8 mouse cellular contexts compared by ENCODE assay signal in the genomic region with DNA sequence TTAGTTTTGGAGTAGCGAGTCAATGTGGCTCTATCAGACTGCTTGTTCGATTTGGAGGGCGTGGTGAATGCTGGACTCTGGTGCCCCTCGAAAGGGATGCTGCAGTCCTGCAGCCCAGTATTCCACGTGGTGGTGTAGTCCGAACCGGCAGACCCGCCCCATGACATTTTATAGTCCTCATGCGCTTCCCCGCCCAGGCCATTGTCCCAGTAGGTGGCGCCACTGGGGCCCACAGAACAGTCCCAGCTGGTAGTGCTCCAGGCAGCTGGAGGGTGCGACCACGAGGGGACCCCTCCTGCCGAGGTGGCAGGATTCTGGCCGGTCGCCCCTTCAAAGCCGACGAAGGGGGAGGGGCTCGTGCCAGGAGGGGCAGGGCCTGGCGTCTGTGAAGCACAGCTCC. TPM values are rescaled to one million over a fixed set of nuclear protein-coding genes. Genes with fewer than 3 reads are reported as not detected.
A peak's percentile ranks its signal among the peaks of the same experiment; 100 is the strongest.
DNase-seq lines count a peak whose midpoint lies in the region; ATAC-seq lines count a peak whose summit lies in the region.

No protein-coding gene starts in this region.

- intact Hi-C loops in left cerebral cortex, postnatal 4 days (cut with DNase I): no loop called here
- intact Hi-C loops in left cerebral cortex, postnatal 25 days (cut with DNase I): loop anchor here (5.0 kb wide), 1 partner anchor 208 kb away; no protein-coding TSS in a partner anchor

- ATAC-seq in kidney, embryonic 14.5 days (ENCODE audit: low FRiP score, low TSS enrichment): peak; percentile 85
- no peak for ATAC-seq in inflammation-experienced regulatory T-cells, adult 6 months

- no peak overlapping the region; the same call in 1 of the 2 replicates for H3K9ac ChIP-seq in kidney, embryonic 14.5 days (ENCODE audit: low read depth, low read length)

- H3K9me3 ChIP-seq in kidney, embryonic 14.5 days (ENCODE audit: control insufficient read depth, low read length): no peaks in the 10 kb centered on the region

- peak; percentile 78 for DNase-seq in left cerebral cortex, postnatal 4 days
- DNase-seq in left cerebral cortex, postnatal 25 days (ENCODE audit: low spot score in 2 of 2): no peak
- DNase-seq in adrenal gland, postnatal 4 days (ENCODE audit: low spot score in 2 of 2): peak; percentile 42 to 47
- DNase-seq in forelimb bud, embryonic 11.5 days (ENCODE audit: low read depth, low spot score): peak; percentile 73
- DNase-seq in lung, postnatal 14 days: peak; percentile 38
- DNase-seq in spleen, adult 12 weeks (ENCODE audit: low spot score): peak; percentile 44

- H3K27me3 ChIP-seq in kidney, embryonic 14.5 days (ENCODE audit: control insufficient read depth, insufficient read depth, low read length): peaks cover 52% of the 10 kb centered on the region

- under 1% methylated on average over 20 of the region's 20 CpGs for WGBS in kidney, embryonic 14.5 days

- peak overlapping the region; percentile 32 for H3K4me2 ChIP-seq in kidney, embryonic 14.5 days (replicated peaks; ENCODE audit: low read depth, low read length)

- no peaks in the 10 kb centered on the region for H3K36me3 ChIP-seq in kidney, embryonic 14.5 days (ENCODE audit: control insufficient read depth, insufficient read depth, low read length)

- 0 out of 2 replicates have a peak, but pooled peaks cover 11% of the 10 kb centered on the region for H3K4me1 ChIP-seq in kidney, embryonic 14.5 days (ENCODE audit: control insufficient read depth, insufficient read depth, low read length)

- H3K4me3 ChIP-seq in kidney, embryonic 14.5 days (ENCODE audit: low read length): peak overlapping the region; percentile 28

- no peak overlapping the region for H3K27ac ChIP-seq in kidney, embryonic 14.5 days (ENCODE audit: low read depth, low read length)

RNA-seq across cellular contexts. Expression of gene Etv2, which starts 1.0 kb away (rescaled TPM):
- not detected for total RNA-seq in left cerebral cortex, postnatal 4 days (2021)
- not detected for total RNA-seq in left cerebral cortex, postnatal 25 days (2021)
- total RNA-seq in adrenal gland, postnatal 4 days (2021): not detected
- not detected in 2 replicates for polyA plus RNA-seq in kidney, embryonic 14.5 days (2014; fragmentation: Nextera tagmentation; extraction: Ambion mirVana)
- polyA plus RNA-seq in inflammation-experienced regulatory T-cells, adult 6 months (2017; shearing (Covaris generic)): not detected

RNA-seq across cellular contexts. Expression of gene Cox6b1, which starts 8.7 kb away (rescaled TPM):
- total RNA-seq in left cerebral cortex, postnatal 4 days (2021): 100 to 1,000 TPM; 573 to 579 TPM
- total RNA-seq in left cerebral cortex, postnatal 25 days (2021): 100 to 1,000 TPM; 721 to 744 TPM
- total RNA-seq in adrenal gland, postnatal 4 days (2021): 100 to 1,000 TPM; 750 to 830 TPM
- 961 and 1,287 TPM in 2 replicates for polyA plus RNA-seq in kidney, embryonic 14.5 days (2014; fragmentation: Nextera tagmentation; extraction: Ambion mirVana)
- polyA plus RNA-seq in inflammation-experienced regulatory T-cells, adult 6 months (2017; shearing (Covaris generic)): 100 to 1,000 TPM; 376 to 780 (median 668) TPM

RNA-seq across cellular contexts. Expression of gene Rbm42, which starts 15.5 kb away (rescaled TPM):
- 10 to 100 TPM; 81.9 TPM for total RNA-seq in left cerebral cortex, postnatal 4 days (2021)
- 10 to 100 TPM; 66.8 to 70.8 TPM for total RNA-seq in left cerebral cortex, postnatal 25 days (2021)
- total RNA-seq in adrenal gland, postnatal 4 days (2021): 10 to 100 TPM; 89.2 to 89.5 TPM
- 93.4 and 111 TPM in 2 replicates for polyA plus RNA-seq in kidney, embryonic 14.5 days (2014; fragmentation: Nextera tagmentation; extraction: Ambion mirVana)
- polyA plus RNA-seq in inflammation-experienced regulatory T-cells, adult 6 months (2017; shearing (Covaris generic)): 10 to 100 TPM; 21.7 to 30.7 (median 28.0) TPM

RNA-seq across cellular contexts. Expression of gene Upk1a, which starts 22.0 kb away (rescaled TPM):
- total RNA-seq in left cerebral cortex, postnatal 4 days (2021): under 1 TPM; 0.24 to 0.54 TPM
- total RNA-seq in left cerebral cortex, postnatal 25 days (2021): under 1 TPM; 0.23 to 0.50 TPM
- total RNA-seq in adrenal gland, postnatal 4 days (2021): 1 to 10 TPM in 1 of 2 experiments, under 1 TPM in 1; 0.93 to 1.2 TPM
- 2.2 and 2.3 TPM in 2 replicates for polyA plus RNA-seq in kidney, embryonic 14.5 days (2014; fragmentation: Nextera tagmentation; extraction: Ambion mirVana)
- 1 to 10 TPM in 2 of 3 experiments, under 1 TPM in 1; 0.47 to 3.1 (median 1.5) TPM for polyA plus RNA-seq in inflammation-experienced regulatory T-cells, adult 6 months (2017; shearing (Covaris generic))

RNA-seq across cellular contexts. Expression of gene Haus5, which starts 30.2 kb away (rescaled TPM):
- 10 to 100 TPM; 12.7 to 13.3 TPM for total RNA-seq in left cerebral cortex, postnatal 4 days (2021)
- total RNA-seq in left cerebral cortex, postnatal 25 days (2021): 1 to 10 TPM; 3.5 to 6.4 TPM
- total RNA-seq in adrenal gland, postnatal 4 days (2021): 10 to 100 TPM; 20.8 to 22.9 TPM
- 45.8 and 58.6 TPM in 2 replicates for polyA plus RNA-seq in kidney, embryonic 14.5 days (2014; fragmentation: Nextera tagmentation; extraction: Ambion mirVana)
- 10 to 100 TPM; 23.9 to 33.9 (median 26.4) TPM for polyA plus RNA-seq in inflammation-experienced regulatory T-cells, adult 6 months (2017; shearing (Covaris generic))

Comparison
In these comparisons a context has a peak if more than half of its experiments do, and no peak if none do; other contexts are left out.
1. DNase-seq: peak in left cerebral cortex, postnatal 4 days (single experiment), adrenal gland, postnatal 4 days (2 of 2), forelimb bud, embryonic 11.5 days (single experiment), lung, postnatal 14 days (single experiment) and spleen, adult 12 weeks (single experiment); none in left cerebral cortex, postnatal 25 days (0 of 2).